In the genomic region with DNA sequence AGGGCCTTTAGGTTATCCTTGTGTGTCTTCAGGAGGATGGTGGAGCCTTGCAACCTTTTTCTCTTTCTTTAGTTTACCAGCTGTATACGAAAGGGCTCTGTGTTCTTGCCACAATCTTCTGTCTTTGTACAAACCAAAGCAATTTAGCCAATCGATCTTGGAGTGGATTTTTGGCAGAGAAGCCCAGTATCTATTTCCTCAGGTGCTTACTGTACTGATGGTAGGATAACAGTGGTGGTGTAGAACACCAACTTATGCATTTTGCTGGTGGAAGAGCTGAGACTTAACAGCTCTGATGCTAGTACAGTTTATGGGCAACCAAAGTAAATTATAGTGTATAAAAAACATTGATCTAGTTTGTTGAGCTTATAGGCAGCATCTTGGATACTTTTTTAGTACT, we compare ENCODE assay signal across 16 mouse cellular contexts.
"Had no signal": no experiment of that assay in that cellular context is flagged by ENCODE, and none has a peak within 500 bp of the region (broad histone marks: within the 10 kb centered on the region; RNA-seq: fewer than 3 reads in every experiment).

No protein-coding gene starts in this region.

- H3K36me3 ChIP-seq: neural tube, embryonic 13.5 days; neural tube, embryonic 15.5 days; stomach, embryonic 15.5 days had no signal

- H3K27ac ChIP-seq: neural tube, embryonic 13.5 days; neural tube, embryonic 15.5 days; stomach, embryonic 15.5 days; stomach, postnatal 0 days had no signal

- H3K4me2 ChIP-seq: neural tube, embryonic 13.5 days; neural tube, embryonic 15.5 days; stomach, embryonic 15.5 days had no signal

- DNase-seq: retina, postnatal 1 day; right cerebral cortex, adult 18-20 months; right cerebral cortex, postnatal 14 days; right cerebral cortex, postnatal 25 days; right cerebral cortex, postnatal 4 days; spleen, adult 18-20 months; thymus, adult 18-20 months; thymus, adult 2 months; thymus, postnatal 14 days; thymus, postnatal 25 days; thymus, postnatal 36 days; thymus, postnatal 4 days had no signal

- H3K27me3 ChIP-seq: neural tube, embryonic 13.5 days; neural tube, embryonic 15.5 days; stomach, embryonic 15.5 days had no signal

- H3K9me3 ChIP-seq: neural tube, embryonic 13.5 days; neural tube, embryonic 15.5 days; stomach, embryonic 15.5 days had no signal

- H3K4me1 ChIP-seq: neural tube, embryonic 13.5 days; neural tube, embryonic 15.5 days; stomach, embryonic 15.5 days had no signal

- H3K4me3 ChIP-seq: neural tube, embryonic 13.5 days; neural tube, embryonic 15.5 days; stomach, embryonic 15.5 days had no signal

- H3K9ac ChIP-seq: neural tube, embryonic 13.5 days; neural tube, embryonic 15.5 days; stomach, embryonic 15.5 days had no signal
